Mouse (Mus musculus): Measurements from ENCODE around the gene Stab1.

Stab1 gene

DNA sequence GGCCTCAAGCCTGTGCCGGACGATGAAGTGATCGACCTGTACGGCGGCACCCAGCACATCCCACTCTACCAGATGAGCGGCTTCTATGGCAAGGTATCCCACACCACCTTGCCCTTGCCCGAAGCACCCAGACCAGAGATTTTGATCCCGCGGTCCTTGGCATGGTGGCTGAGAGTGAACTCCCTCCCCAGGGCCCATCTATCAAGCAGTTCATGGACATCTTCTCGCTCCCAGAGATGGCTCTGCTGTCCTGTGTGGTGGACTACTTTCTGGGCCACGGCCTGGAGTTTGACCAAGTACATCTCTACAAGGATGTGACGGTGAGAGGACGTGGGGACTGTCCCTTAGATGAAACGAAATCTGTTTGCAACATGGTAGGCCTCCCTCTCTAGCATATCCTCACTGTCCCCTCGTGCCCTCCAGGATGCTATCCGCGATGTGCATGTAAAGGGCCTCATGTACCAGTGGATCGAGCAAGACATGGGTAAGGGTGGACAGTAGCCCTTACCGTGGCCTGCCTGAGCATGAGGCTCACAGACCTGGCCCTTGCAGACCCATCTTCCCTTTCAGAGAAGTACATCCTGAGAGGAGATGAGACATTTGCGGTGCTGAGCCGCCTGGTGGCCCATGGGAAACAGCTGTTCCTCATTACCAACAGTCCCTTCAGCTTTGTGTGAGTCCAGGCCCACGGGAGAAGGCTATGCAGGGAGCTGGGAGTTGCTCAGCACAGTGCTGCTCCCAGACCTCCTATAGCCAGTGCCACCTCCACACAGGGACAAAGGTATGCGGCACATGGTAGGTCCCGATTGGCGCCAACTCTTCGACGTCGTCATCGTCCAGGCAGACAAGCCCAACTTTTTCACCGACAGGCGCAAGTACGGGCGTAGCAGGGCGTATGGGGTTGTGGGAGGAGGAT lies 32.7 kb downstream of the Stab1 start:
- Histone ChIP-seq H3K4me1 (replicated peaks; ENCODE audit: low read depth, low read length) (peaks cover 92% of the 10 kb centered on the region), H3K36me3 (ENCODE audit: insufficient read depth, low read length) (peaks cover 82% of the 10 kb centered on the region)
- TF ChIP-seq POU5F1 (IDR thresholded peaks at IDR 0.05; ENCODE audit: borderline replicate concordance, low read length) (no peak), NANOG (IDR thresholded peaks at IDR 0.05; ENCODE audit: borderline replicate concordance, low read length) (no peak), CTCF (conservative IDR thresholded peaks at IDR 0.05; ENCODE audit: low read length) (no peak)

DNA sequence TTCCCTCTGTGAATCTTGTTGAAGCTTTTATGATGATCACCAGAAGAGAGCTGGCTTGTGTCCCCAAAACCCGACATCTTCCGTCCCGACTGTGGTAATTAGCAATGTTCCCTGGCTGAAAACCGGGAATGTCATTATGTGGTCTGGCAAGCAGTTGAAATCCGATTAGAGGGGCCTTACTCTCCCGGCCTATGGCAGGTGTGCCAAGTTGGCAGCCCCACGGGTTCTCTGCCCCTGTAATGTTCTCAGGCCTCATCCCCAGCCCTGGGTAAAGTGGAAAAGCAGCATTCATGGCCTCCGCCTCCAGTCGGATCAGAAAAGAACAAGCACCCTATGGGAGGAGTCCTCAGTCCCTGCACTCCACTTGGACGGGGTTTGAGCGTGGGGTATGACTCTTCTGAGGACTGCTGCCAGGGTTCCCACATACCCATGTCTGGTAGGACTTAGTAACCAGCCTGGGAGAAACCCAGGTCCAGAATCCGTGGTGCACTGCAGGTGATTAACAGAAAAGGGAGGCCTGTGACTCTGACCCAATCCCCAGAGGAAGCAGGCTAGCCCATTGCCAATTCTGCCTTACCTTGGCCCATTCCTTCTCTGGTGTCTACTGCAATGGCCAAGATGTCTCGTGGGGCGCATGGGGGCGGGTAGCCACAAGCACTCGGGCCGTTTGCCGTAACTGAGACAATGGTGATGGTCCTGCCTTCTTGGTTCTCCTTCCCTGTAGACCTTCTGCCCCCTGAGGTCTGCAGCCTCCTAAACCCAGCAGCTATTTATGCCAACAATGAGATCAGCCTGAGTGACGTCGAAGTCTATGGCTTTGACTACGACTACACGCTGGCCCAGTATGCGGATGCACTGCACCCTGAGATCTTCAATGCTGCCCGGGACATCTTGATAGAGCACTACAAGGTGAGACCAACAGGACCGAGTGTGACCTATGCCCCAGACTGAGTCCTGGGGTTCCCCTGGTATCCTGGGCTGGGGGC lies 34.1 kb downstream of the Stab1 start:
- peaks cover 68% of the 10 kb centered on the region for H3K36me3 ChIP-seq (ENCODE audit: insufficient read depth, low read length)
- TF ChIP-seq POU5F1 (IDR thresholded peaks at IDR 0.05; ENCODE audit: borderline replicate concordance, low read length) (no peak), NANOG (IDR thresholded peaks at IDR 0.05; ENCODE audit: borderline replicate concordance, low read length) (no peak)
- no peak overlapping the region for H3K4me3 ChIP-seq (replicated peaks; ENCODE audit: low read length)
- H3K4me1 ChIP-seq (replicated peaks; ENCODE audit: low read depth, low read length) = peaks cover 90% of the 10 kb centered on the region
- H3K9me3 ChIP-seq (ENCODE audit: low read length) = no peaks in the 10 kb centered on the region
- H3K27me3 ChIP-seq (ENCODE audit: insufficient read depth, low read length) = peaks cover 12% of the 10 kb centered on the region

More for the DNA sequence above, 32.7 kb downstream of the Stab1 start:
- Histone ChIP-seq H3K27me3 (ENCODE audit: insufficient read depth, low read length) (peaks cover 23% of the 10 kb centered on the region), H3K9me3 (ENCODE audit: low read length) (no peaks in the 10 kb centered on the region), H3K4me3 (replicated peaks; ENCODE audit: low read length) (no peak overlapping the region)

DNA sequence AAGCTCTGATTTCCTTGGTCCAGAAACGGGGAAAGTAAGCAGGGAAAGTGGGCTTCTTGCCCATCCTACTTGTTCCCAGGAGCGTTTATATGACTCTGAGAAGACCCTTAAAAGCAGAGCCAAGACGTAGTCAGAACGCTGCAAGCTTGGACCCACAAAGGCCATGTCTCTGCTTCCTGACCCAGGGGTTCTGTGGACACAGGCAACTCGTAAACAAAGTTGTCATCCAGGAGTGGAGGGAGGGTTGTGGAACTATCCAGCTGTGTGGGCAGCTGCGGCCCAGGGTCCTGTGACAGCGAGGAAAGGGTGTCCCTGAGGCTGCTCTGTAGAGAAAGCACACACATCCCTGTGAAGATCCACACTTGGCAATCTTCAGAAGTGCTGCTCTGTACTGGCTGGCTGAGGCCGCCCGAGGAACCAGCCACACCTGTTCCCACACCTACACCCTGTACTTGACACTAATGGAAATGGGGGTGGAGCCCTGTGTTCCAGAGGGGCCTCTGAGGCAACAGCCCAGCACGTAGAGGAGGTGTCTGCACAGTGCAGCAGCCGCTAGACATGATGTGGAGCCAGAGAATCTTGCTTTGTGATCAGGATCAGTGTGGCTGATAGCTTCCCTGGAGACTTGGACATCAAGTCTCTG lies 35.3 kb downstream of the Stab1 start:
- H3K4me3 ChIP-seq (replicated peaks; ENCODE audit: low read length) = no peak overlapping the region
- H3K36me3 ChIP-seq (ENCODE audit: insufficient read depth, low read length) = peaks cover 58% of the 10 kb centered on the region
- peaks cover 12% of the 10 kb centered on the region for H3K27me3 ChIP-seq (ENCODE audit: insufficient read depth, low read length)
- H3K4me1 ChIP-seq (replicated peaks; ENCODE audit: low read depth, low read length) = peaks cover 84% of the 10 kb centered on the region
- TF ChIP-seq POU5F1 (IDR thresholded peaks at IDR 0.05; ENCODE audit: borderline replicate concordance, low read length) (no peak), CTCF (conservative IDR thresholded peaks at IDR 0.05; ENCODE audit: low read length) (no peak)
- H3K9me3 ChIP-seq (ENCODE audit: low read length) = no peaks in the 10 kb centered on the region

DNA sequence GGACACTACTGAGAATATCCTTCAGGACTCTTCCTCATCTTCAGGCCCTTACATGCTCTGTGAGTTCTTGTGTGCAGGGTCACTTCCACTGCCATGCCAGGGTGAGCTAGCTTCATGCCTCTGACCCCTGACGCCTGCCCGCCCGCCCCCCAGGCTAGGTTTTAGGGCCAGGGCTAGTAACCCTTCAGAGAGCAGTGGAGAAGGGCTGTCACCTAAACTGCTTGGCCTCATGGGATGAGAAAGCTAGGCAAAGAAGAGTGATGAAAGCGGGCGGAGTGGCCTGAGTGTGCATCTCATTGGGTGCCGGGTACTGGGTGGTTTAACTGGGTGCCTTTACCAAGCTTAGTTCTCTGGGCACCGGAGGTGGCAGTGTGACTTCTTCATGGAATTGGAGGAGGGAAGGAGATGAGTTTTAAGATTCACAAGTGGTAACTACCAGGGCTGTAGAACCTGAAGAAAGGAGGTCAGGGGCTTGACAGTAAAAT lies 35.9 kb downstream of the Stab1 start:
- no peaks in the 10 kb centered on the region for H3K9me3 ChIP-seq (ENCODE audit: low read length)
- TF ChIP-seq POU5F1 (IDR thresholded peaks at IDR 0.05; ENCODE audit: borderline replicate concordance, low read length) = no peak
- H3K4me3 ChIP-seq (replicated peaks; ENCODE audit: low read length) = peak overlapping the region; percentile 97
- peaks cover 12% of the 10 kb centered on the region for H3K27me3 ChIP-seq (ENCODE audit: insufficient read depth, low read length)
- H3K4me1 ChIP-seq (replicated peaks; ENCODE audit: low read depth, low read length) = peaks cover 82% of the 10 kb centered on the region
- peaks cover 54% of the 10 kb centered on the region for H3K36me3 ChIP-seq (ENCODE audit: insufficient read depth, low read length)

DNA sequence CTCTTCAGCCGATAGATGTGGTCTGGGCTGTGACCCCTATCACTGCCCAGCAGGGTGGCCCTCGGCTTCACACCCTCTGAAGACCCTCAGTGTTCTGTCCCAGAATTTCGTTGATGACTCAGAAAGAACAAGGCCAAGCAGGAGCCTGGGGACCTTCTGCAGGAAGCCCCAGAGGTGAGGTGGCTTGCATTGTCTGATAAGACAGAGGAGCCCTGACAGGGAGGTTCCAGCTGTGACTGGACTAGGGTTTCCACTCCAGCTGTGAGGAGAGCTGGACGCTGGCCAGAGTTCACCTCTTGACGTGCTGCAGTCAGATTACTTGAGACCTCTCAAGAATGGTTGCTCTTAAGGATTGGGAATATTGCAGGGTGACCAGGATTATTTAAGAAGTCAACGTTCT lies 36.4 kb downstream of the Stab1 start:
- Histone ChIP-seq H3K27me3 (ENCODE audit: insufficient read depth, low read length) (peaks cover 12% of the 10 kb centered on the region), H3K36me3 (ENCODE audit: insufficient read depth, low read length) (peaks cover 52% of the 10 kb centered on the region), H3K4me3 (replicated peaks; ENCODE audit: low read length) (peak overlapping the region; percentile 97), H3K4me1 (replicated peaks; ENCODE audit: low read depth, low read length) (peaks cover 82% of the 10 kb centered on the region), H3K9me3 (ENCODE audit: low read length) (no peaks in the 10 kb centered on the region)
- TF ChIP-seq POU5F1 (IDR thresholded peaks at IDR 0.05; ENCODE audit: borderline replicate concordance, low read length) (no peak), CTCF (conservative IDR thresholded peaks at IDR 0.05; ENCODE audit: low read length) (no peak), NANOG (IDR thresholded peaks at IDR 0.05; ENCODE audit: borderline replicate concordance, low read length) (no peak)

DNA sequence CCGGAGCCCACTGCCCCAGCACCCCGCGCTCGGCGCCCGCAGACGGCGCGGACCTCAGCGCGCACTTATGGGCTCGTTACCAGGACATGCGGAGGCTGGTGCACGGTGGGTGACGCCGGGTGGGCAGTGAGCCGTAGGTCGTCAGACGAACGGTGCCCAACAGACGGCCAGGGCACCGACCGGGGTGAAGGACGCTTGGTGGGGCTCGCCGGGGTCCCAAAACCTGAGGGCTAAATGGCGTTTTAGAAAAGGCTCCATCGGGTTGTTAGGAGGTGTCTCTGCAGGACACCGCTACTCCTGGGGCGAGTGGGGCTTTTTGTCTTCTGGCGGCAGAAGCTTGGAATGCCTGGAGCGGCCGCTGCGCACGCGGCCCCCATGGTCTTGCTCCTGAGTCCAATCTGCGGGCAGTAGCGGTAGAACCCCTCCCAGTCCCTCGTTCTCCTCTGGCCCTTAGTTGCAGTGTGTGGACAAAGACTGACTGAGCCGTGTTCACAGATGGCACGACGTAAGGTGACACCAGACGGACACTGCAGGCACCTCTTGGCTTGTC lies 37.1 kb downstream of the Stab1 start:
- Histone ChIP-seq H3K9me3 (ENCODE audit: low read length) (no peaks in the 10 kb centered on the region), H3K36me3 (ENCODE audit: insufficient read depth, low read length) (peaks cover 51% of the 10 kb centered on the region), H3K27me3 (ENCODE audit: insufficient read depth, low read length) (peaks cover 12% of the 10 kb centered on the region), H3K4me3 (replicated peaks; ENCODE audit: low read length) (peak overlapping the region; percentile 97), H3K4me1 (replicated peaks; ENCODE audit: low read depth, low read length) (peaks cover 81% of the 10 kb centered on the region)
- TF ChIP-seq POU5F1 (IDR thresholded peaks at IDR 0.05; ENCODE audit: borderline replicate concordance, low read length) = no peak
- TF ChIP-seq NANOG (IDR thresholded peaks at IDR 0.05; ENCODE audit: borderline replicate concordance, low read length) = no peak
- TF ChIP-seq CTCF (conservative IDR thresholded peaks at IDR 0.05; ENCODE audit: low read length) = no peak

DNA sequence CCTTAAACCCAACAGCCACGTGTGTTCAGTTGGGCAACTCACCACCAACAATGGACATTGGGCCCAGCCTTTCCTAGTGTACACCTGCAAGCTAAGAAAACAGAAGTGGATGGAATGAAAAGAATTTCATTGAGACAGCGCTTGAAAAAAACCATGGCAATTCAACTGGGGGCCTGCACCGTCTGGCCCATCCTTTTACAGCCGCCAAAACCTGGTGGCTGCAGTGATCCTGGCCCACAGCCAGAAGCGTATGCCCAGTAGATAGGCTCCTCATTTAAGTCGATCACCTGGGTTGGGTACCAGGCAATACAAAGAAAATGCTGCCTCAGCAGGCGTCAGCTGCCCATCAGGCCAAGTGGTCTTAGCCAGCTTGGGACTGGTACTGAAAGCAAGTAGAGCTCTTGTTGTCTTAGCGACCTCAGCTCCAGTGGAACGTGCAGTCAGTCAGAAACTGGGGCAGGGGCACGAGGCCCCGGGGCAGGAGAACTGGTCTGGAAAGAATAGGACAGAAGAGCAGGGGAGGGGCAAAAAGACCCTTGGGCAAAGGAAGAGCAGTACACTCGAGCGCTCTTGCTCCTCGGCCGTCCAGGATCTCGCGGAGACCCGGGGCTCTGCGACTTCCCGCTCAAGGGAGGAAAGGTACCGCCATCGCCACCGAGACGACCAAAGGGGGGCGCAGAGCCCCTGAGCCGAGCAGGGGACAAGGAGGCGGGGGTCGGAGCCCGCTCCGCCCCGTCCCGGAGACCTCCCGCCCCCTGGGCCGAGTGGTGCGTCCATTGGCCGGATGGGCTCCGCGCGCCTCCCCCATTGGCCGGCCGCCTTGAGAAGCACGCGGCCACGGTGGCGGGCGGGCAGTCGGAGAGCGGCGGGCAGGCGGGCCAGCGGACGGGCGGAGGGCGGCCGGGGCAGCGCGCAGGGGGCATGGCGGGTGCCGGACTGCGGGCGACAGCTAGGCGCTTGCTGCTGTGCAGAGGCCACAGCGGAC lies 37.9 kb downstream of the Stab1 start, which contains the start of gene Nt5dc2:
TSS of gene Nt5dc2 (plus strand) at position 818 of the 985 bp plus-strand sequence.
- Histone ChIP-seq H3K36me3 (ENCODE audit: insufficient read depth, low read length) (peaks cover 49% of the 10 kb centered on the region), H3K4me3 (replicated peaks; ENCODE audit: low read length) (peak within 1 kb of the TSS; percentile 97), H3K27me3 (ENCODE audit: insufficient read depth, low read length) (peaks cover 12% of the 10 kb centered on the region), H3K9me3 (ENCODE audit: low read length) (no peaks in the 10 kb centered on the region), H3K4me1 (replicated peaks; ENCODE audit: low read depth, low read length) (peaks cover 81% of the 10 kb centered on the region)
- no peak for TF ChIP-seq POU5F1 (IDR thresholded peaks at IDR 0.05; ENCODE audit: borderline replicate concordance, low read length)
- TF ChIP-seq CTCF (conservative IDR thresholded peaks at IDR 0.05; ENCODE audit: low read length) = no peak
- no peak for TF ChIP-seq NANOG (IDR thresholded peaks at IDR 0.05; ENCODE audit: borderline replicate concordance, low read length)

Measured in E14TG2a.4 (cell line).